Mouse (Mus musculus) kidney, embryonic 16.5 days (tissue): ENCODE measurements around the gene Rnf40. TPM values are rescaled to one million over a fixed set of nuclear protein-coding genes. Genes with fewer than 3 reads are reported as not detected.
"Not testable (repeated sequence)": the region's sequence is repeated elsewhere in the genome, so short reads cannot be mapped to it uniquely, and the experiment has no call there.

Experiments used
- ATAC-seq: fragments of 200-750 bp; cut with Nextera tagmentation; 2 replicates; pipeline ENCODE4 v1.8.0; 2017; ENCODE audit warnings: moderate TSS enrichment; ENCODE audit not compliant: low FRiP score, low TSS enrichment
- H3K27ac ChIP-seq: fragments of 300-500 bp; sonication (generic); 2 replicates; pipeline ENCODE4 v1.5.1; 2014; ENCODE audit warnings: low read length
- H3K27me3 ChIP-seq: fragments of 300-500 bp; sonication (generic); 2 replicates; pipeline ENCODE4 v1.6.1; 2014; ENCODE audit warnings: low read length, control low read depth, mixed read lengths; ENCODE audit not compliant: insufficient read depth
- H3K36me3 ChIP-seq: fragments of 300-500 bp; sonication (generic); 2 replicates; pipeline ENCODE4 v1.6.1; 2014; ENCODE audit warnings: low read length, control low read depth, mixed read lengths; ENCODE audit not compliant: insufficient read depth
- H3K4me1 ChIP-seq: fragments of 300-500 bp; sonication (generic); 2 replicates; pipeline ENCODE4 v1.6.1; 2014; ENCODE audit warnings: low read length, control low read depth, mixed read lengths; ENCODE audit not compliant: insufficient read depth
- H3K4me2 ChIP-seq: fragments of 300-500 bp; sonication (generic); replicated peaks from 2 replicates; pipeline ENCODE4 v1.6.1; 2014; ENCODE audit warnings: low read depth, low read length
- H3K4me3 ChIP-seq: fragments of 300-500 bp; sonication (generic); 2 replicates; pipeline ENCODE4 v1.5.1; 2014; ENCODE audit warnings: mild to moderate bottlenecking, low read length
- H3K9ac ChIP-seq: fragments of 300-500 bp; sonication (generic); replicated peaks from 2 replicates; pipeline ENCODE4 v1.6.1; 2014; ENCODE audit warnings: low read length
- H3K9me3 ChIP-seq: fragments of 300-500 bp; sonication (generic); 2 replicates; pipeline ENCODE4 v1.6.1; 2016; ENCODE audit warnings: low read length, control low read depth
- WGBS: fragments of 180-500 bp; shearing (Covaris S2); extraction: QIAGEN DNeasy Blood & Tissue Kit; methylation state at CpG from one replicate; pipeline ENCODE4 v1.1.7; 2014; 5-methylcytosine and 5-hydroxymethylcytosine counted together
- polyA plus RNA-seq: library from polyadenylated mRNA; unstranded; fragments of >200 nt; fragmentation: Nextera tagmentation; extraction: Ambion mirVana; gene quantifications from 2 replicates; pipeline ENCODE4 v1.2.1, GENCODE M21; 2015

Gene Rnf40
- polyA plus RNA-seq, 1 experiment from 2014 or later = 50.6 TPM

DNA sequence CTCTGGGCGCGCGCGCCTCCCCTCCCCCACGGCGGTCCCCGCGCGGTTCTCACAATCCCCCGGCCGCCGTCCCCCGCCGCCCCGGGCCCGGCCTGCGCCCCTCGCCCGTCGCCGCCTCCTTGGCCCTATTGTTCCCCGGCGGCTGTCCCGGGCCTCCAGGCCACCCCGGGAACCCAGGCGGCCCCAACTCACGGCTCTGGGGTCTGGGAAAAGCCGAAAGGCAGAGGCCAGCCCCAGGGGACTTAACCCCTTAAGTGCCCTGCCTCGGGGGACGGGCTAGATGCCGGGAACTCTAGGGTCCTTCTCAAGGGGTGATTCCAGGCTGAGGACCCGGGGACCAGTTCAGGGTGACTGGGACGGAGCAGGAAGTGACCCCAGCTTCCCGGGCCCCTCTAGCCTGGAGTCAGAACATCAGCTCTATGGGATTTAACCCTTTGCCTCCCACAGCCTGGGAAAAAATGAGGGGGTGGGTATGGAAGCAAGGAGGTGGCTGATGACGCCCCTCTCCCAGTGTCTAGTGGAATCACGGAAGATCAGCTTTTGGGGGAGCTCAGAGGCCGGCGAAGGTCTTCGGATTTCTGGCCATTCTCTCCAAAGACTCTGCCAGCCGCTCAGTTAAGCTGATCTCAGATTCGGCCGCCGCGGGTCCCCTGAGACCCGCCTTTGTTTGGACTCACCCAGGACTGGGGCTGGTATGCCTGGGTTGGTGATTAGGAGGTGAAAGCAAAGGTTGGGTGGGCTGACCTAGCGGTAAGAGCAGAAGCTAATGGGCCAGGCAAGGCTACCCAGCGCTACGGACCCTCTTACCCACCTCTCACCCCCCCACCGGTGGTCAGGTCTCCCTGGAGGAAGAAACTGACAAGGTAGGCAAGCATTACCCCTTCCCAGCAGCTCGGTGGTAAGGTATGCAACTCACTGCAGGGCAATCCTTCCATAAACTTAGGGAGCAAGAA is 26.6 kb downstream of the Rnf40 start, which contains the start of gene Zfp629:
Gene Zfp629 (minus strand): TSS at position 907 of the 953 bp plus-strand sequence.
- peak within 1 kb of the TSS; percentile 100 for H3K4me3 ChIP-seq
- peaks cover 28% of the 10 kb centered on the region for H3K36me3 ChIP-seq
- H3K9ac ChIP-seq = peak within 1 kb of the TSS; percentile 99
- ATAC-seq = peak; percentile 93
- peak within 1 kb of the TSS; percentile 94 for H3K27ac ChIP-seq
- peaks cover 17% of the 10 kb centered on the region for H3K4me1 ChIP-seq
- peaks cover 7% of the 10 kb centered on the region; the same call in 1 of the 2 replicates for H3K9me3 ChIP-seq
- H3K27me3 ChIP-seq = no peaks in the 10 kb centered on the region
- under 1% methylated on average over 49 of the region's 50 CpGs for WGBS
- H3K4me2 ChIP-seq = peak within 1 kb of the TSS; percentile 81

DNA sequence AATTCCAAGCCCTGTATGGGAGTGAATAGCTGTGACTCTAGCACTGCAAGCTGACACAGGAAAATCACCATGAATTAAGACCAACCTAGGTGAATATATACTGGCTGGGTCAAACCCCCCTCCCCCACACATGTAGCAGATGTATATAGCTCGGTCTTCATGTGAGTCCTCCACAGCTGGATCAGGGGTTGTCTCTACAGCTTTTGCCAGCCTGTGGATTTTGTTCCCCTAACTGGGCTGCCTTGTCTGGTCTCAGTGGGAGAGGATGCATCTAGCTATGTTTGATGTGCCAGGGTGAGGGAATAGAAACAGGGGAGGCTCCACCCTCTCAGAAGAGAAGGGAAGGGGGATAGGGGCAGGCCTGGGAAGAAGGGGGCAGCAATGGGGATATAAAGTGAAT is 27.8 kb downstream of the Rnf40 start:
- Histone ChIP-seq H3K4me2 (no peak overlapping the region), H3K4me1 (peaks cover 17% of the 10 kb centered on the region), H3K27ac (no peak overlapping the region), H3K9ac (no peak overlapping the region), H3K36me3 (peaks cover 16% of the 10 kb centered on the region), H3K9me3 (peaks cover 7% of the 10 kb centered on the region; the same call in 1 of the 2 replicates), H3K4me3 (no peak overlapping the region), H3K27me3 (no peaks in the 10 kb centered on the region)
- WGBS = 58% methylated on average over 1 of the region's 1 CpGs
- ATAC-seq = no peak

DNA sequence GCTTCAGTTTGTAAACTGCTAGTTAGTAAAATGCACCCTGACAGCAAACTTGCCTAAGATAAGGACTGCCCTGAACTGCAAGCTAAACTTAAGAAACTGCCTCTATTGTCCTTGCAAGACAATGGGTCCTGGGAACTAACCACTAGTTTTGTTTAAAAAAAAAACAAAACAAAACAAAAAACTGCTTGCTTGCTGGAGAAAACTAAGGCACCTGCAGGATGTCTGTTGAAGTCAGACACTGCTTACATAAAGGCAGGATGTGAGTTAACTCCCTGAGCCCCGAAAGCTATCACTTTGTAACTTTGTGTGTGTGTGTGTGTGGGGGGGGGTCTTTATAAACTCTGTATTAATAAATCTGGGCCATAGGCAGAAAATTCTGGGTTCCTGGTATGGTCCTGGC is 28.3 kb downstream of the Rnf40 start:
- Histone ChIP-seq H3K36me3 (peaks cover 11% of the 10 kb centered on the region), H3K4me3 (no peak overlapping the region), H3K4me2 (no peak overlapping the region), H3K27ac (no peak overlapping the region), H3K9ac (no peak overlapping the region), H3K4me1 (peaks cover 17% of the 10 kb centered on the region), H3K27me3 (no peaks in the 10 kb centered on the region), H3K9me3 (peaks cover 4% of the 10 kb centered on the region; the same call in 1 of the 2 replicates)
- no peak for ATAC-seq
- 69% methylated on average over 1 of the region's 1 CpGs for WGBS

DNA sequence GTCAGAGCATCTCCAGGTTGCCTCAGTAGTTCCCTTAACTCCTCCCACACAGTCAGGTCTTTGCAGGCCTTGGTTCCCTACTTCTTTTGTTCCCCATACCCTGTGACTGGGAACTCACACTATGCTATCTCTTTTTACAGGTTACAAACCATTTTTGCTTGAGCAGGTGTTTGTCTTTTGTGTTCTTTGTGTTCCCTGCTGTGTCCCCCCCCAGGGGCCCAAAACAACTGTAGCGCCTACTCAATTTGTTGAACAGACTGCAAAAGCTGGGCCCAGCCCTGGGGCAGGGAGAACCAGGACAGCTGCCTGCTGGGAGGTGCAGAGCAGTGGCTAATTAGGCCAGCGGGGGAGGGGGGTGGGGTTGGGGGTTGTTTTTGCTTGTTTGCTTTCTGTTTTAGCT is 29.4 kb downstream of the Rnf40 start:
- no peaks in the 10 kb centered on the region for H3K36me3 ChIP-seq
- WGBS = 75% methylated on average over 2 of the region's 2 CpGs
- H3K9me3 ChIP-seq = no peaks in the 10 kb centered on the region
- H3K4me2 ChIP-seq = no peak overlapping the region
- no peak overlapping the region for H3K4me3 ChIP-seq
- H3K9ac ChIP-seq = no peak overlapping the region
- H3K27ac ChIP-seq = no peak overlapping the region
- peaks cover 17% of the 10 kb centered on the region for H3K4me1 ChIP-seq
- no peaks in the 10 kb centered on the region for H3K27me3 ChIP-seq
- ATAC-seq = no peak

DNA sequence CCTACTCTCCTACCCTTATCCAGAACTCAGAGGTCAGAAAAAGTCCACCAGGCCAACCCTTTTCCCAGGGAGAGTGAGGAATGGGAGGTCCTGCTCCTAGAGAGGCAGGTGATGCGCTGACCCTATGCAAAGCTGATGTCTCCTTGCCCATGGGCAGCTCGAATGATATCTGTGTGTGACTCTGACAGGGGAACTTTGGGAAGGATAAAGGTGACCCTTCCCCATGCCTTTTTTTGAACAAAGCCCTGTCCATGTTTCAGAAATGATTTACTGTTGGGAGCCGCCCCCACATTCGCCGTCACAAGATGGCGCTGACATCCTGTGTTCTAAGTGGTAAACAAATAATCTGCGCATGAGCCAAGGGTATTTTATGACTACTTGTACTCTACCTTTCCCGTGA is 29.8 kb downstream of the Rnf40 start:
- peaks cover 16% of the 10 kb centered on the region for H3K4me1 ChIP-seq
- 92% methylated on average over 6 of the region's 8 CpGs for WGBS
- ATAC-seq, H3K9me3 ChIP-seq, H3K36me3 ChIP-seq, H3K4me3 ChIP-seq, H3K4me2 ChIP-seq, H3K27me3 ChIP-seq, H3K27ac ChIP-seq, H3K9ac ChIP-seq: not testable (repeated sequence)

DNA sequence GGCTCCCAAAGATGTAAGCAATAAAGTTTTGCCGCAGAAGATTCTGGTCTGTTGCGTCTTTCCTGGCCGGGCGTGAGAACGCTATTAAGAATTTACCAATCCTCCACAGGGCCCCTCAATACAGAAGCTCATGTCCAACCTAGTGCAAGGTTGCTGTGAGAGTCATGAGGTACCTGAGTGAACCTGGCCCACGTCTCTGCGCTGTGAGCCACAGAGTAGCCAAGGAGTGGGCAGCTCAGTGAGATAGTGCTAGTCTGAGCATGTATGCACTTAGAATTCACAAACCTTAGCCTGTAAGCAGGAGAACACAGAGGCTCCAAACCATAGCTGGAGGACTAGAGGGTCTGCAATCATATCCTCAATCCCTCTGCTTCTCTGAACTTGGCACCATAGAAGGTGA is 37.5 kb downstream of the Rnf40 start:
- WGBS = 96% methylated on average over 7 of the region's 7 CpGs
- H3K4me1 ChIP-seq = no peaks in the 10 kb centered on the region
- H3K27me3 ChIP-seq = no peaks in the 10 kb centered on the region
- H3K27ac ChIP-seq = no peak overlapping the region
- no peaks in the 10 kb centered on the region for H3K9me3 ChIP-seq
- H3K4me2 ChIP-seq = no peak overlapping the region
- H3K9ac ChIP-seq = no peak overlapping the region
- no peak overlapping the region for H3K4me3 ChIP-seq
- no peak for ATAC-seq
- no peaks in the 10 kb centered on the region for H3K36me3 ChIP-seq

DNA sequence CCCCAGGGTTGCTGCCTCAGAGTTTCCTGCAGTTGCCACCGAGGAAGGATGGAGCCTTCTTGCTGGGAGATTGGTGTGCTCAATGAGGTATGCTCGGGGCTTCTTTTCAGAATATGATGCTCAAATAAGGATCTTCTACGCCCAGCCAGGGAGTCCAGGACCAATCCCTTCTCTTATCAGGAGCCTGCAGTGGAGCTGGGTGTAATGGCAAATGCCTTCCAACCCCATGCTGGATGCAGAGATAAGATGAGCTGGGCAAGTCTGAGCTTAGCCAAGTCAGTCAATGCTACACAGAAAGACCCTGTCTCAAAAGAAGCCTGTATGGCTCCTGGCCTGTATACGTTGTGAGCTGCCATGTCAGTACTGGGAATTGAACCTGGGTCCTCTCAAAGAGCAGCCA is 37.9 kb downstream of the Rnf40 start:
- ATAC-seq = no peak
- 94% methylated on average over 4 of the region's 4 CpGs for WGBS

DNA sequence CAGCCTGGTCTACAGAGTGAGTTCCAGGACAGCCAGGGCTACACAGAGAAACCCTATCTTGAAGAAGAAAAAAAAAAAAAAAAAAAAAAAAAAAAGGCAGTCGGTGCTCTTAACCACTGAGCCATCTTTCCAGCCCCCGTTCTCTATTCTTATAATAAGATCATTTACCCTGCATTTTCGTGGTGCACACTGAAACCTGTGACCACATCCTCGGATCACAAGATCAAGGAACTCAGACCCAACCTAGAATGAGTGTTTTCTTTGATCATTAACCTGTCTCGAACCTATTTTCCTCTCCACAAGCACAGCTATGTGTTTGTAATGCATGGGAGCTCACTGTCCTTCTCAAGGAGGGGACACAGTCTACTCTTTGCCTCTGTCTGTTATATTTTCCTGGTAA is 40.1 kb downstream of the Rnf40 start:
- 67% methylated on average over 5 of the region's 5 CpGs for WGBS
- no peaks in the 10 kb centered on the region for H3K36me3 ChIP-seq
- ATAC-seq = no peak

More for the DNA sequence above, 37.9 kb downstream of the Rnf40 start:
- H3K27ac ChIP-seq = no peak overlapping the region
- no peaks in the 10 kb centered on the region for H3K36me3 ChIP-seq
- H3K27me3 ChIP-seq = no peaks in the 10 kb centered on the region
- H3K4me3 ChIP-seq = no peak overlapping the region
- no peak overlapping the region for H3K4me2 ChIP-seq
- no peaks in the 10 kb centered on the region for H3K9me3 ChIP-seq
- no peaks in the 10 kb centered on the region for H3K4me1 ChIP-seq
- H3K9ac ChIP-seq = no peak overlapping the region

DNA sequence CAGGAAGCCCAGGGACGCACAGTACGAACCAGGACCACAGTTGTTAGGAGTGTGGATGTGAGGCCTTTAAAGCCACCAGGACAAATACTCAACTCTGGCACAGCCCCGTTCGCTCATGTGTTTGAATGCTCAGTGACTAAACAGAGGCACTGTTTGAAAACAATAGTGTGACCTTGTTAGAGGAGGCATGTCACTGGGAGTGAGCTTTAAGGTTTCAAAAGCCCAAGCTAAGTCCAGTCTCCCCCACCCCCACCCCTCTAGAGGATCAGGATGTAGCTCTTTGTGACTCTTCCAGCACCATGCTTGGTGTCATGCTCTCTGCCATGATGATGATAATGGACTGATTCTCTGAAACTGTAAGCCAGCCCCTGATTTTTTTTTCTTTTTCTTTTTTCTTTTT is 42.8 kb downstream of the Rnf40 start:
- H3K9me3 ChIP-seq = no peaks in the 10 kb centered on the region
- no peaks in the 10 kb centered on the region for H3K27me3 ChIP-seq
- H3K4me1 ChIP-seq = no peaks in the 10 kb centered on the region
- no peak overlapping the region for H3K4me3 ChIP-seq
- no peak overlapping the region for H3K9ac ChIP-seq
- H3K36me3 ChIP-seq = no peaks in the 10 kb centered on the region
- 88% methylated on average over 4 of the region's 4 CpGs for WGBS
- no peak overlapping the region for H3K27ac ChIP-seq
- no peak for ATAC-seq
- H3K4me2 ChIP-seq = no peak overlapping the region

More for the DNA sequence above, 40.1 kb downstream of the Rnf40 start:
- no peak overlapping the region for H3K9ac ChIP-seq
- no peaks in the 10 kb centered on the region for H3K9me3 ChIP-seq
- no peak overlapping the region for H3K4me2 ChIP-seq
- H3K27ac ChIP-seq = no peak overlapping the region
- H3K27me3 ChIP-seq = no peaks in the 10 kb centered on the region
- H3K4me3 ChIP-seq = no peak overlapping the region
- H3K4me1 ChIP-seq = no peaks in the 10 kb centered on the region

DNA sequence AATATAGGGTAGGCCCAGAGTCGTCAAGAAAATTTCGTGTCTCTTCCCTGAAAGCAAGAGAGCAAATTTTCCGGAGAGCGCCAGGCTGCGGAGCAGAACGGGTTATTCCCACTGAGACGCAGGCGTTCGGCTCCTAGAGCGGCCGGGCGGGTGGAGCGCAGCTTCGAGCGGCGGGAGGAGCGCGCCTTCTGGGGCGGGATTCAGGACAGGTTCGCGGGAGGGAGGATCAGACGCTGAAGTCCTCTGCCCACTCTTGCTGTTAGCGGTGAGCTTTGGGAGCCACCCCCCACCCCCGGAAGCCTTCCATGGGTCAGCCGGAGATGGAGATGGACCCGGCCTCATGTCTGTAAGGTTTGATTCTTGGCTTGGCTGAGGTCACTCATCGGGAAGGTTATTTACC is 48.4 kb downstream of the Rnf40 start:
- ATAC-seq = peak; percentile 89
- Histone ChIP-seq H3K4me1 (peaks cover 4% of the 10 kb centered on the region), H3K9me3 (no peaks in the 10 kb centered on the region), H3K27me3 (no peaks in the 10 kb centered on the region), H3K9ac (peak overlapping the region; percentile 61), H3K4me2 (peak overlapping the region; percentile 59), H3K27ac (no peak overlapping the region), H3K4me3 (peak overlapping the region; percentile 51), H3K36me3 (no peaks in the 10 kb centered on the region)
- WGBS = under 1% methylated on average over 27 of the region's 27 CpGs
